Mouse (Mus musculus) brain, embryonic 14.5 days (tissue): ENCODE measurements around the gene Parva.

Source experiments
- CTCF ChIP-seq: fragments of 200-500 bp; IDR thresholded peaks from 2 replicates; pipeline ENCODE4 v1.5.1; 2012; ENCODE audit warnings: inconsistent platforms, mild to moderate bottlenecking, moderate library complexity, borderline replicate concordance; ENCODE audit not compliant: insufficient read depth, insufficient read length; ENCODE audit errors: extremely low read depth
- POLR2A ChIP-seq: fragments of 200-500 bp; IDR thresholded peaks from 2 replicates; pipeline ENCODE4 v1.6.1; 2012; ENCODE audit warnings: mild to moderate bottlenecking, inconsistent platforms, borderline replicate concordance; ENCODE audit not compliant: poor library complexity, insufficient read depth, insufficient read length, severe bottlenecking; ENCODE audit errors: extremely low read depth

- TF ChIP-seq CTCF, result no peak
- no peak for TF ChIP-seq POLR2A
Measured at GRCm38 (mm10) chr7:112399425-112400170, 27.7 kb upstream of the Parva start.
